Mouse (Mus musculus) bone marrow macrophage, adult 2 months (primary cell): ENCODE measurements at regions not wholly inside any gene's neighbourhood (a gene's known extent, or its start where the extent isn't known, plus 50 kb on each side); places are given as distances from the start of the nearest gene placed in this dataset.

Experiments used
- CTCF ChIP-seq: IDR thresholded peaks from 2 replicates; pipeline ENCODE4 v1.5.1; 2012; ENCODE audit warnings: low read depth, mild to moderate bottlenecking, low read length, moderate library complexity
- POLR2A ChIP-seq: IDR thresholded peaks from 2 replicates; pipeline ENCODE4 v1.6.1; 2012; ENCODE audit warnings: mild to moderate bottlenecking, low read depth, low read length, borderline replicate concordance

GRCm38 (mm10) chr6:94387648-94388047, 103.9 kb upstream of the Magi1 start:
- TF ChIP-seq POLR2A (no peak), CTCF (no peak)
